Mouse (Mus musculus) lung, adult 2 months (tissue): Measurements from ENCODE around the gene Zfp341.

Experiments used
- CTCF ChIP-seq: fragments of 200-500 bp; IDR thresholded peaks from 2 replicates; pipeline ENCODE4 v1.5.1; 2011; ENCODE audit warnings: mild to moderate bottlenecking, low read length, control low read depth; ENCODE audit not compliant: insufficient read depth
- POLR2A ChIP-seq: fragments of 200-500 bp; IDR thresholded peaks from 2 replicates; pipeline ENCODE4 v1.6.1; 2011; ENCODE audit warnings: low read depth, mild to moderate bottlenecking, control low read depth, low read length, borderline replicate concordance; ENCODE audit errors: extremely low read depth

DNA sequence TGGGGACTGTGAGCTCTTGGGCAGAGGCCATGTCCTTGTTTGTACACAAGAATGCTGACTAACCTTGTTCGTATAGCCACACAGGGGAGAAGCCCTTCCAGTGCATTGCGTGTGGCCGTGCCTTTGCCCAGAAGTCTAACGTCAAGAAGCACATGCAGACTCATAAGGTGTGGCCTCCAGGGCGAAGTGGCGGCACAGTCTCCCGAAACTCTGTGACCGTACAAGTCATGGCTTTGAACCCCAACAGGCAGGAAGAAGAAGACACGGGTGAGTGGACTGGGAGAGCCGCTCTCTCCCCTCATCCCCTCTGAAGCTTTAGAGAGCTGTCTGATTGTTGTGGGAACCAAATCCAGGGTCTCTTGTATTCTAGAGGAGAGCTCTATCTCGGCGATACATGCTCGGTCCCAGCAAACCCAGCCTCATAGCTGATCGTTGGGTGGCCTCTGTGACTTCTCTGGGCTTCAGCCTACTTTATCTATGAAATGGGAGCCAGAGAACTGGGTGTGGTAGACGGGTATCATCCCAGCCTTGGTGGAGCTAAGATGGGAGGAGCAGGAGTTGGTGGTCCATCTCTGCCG lies 19.2 kb downstream of the Zfp341 start:
- TF ChIP-seq CTCF (no peak), POLR2A (no peak)
